Mouse (Mus musculus) lung, embryonic 15.5 days (tissue): Measurements from ENCODE around the gene Synm. TPM values are rescaled to one million over a fixed set of nuclear protein-coding genes. Genes with fewer than 3 reads are reported as not detected.
A peak's percentile ranks its signal among the peaks of the same experiment; 100 is the strongest.

ENCODE experiments used
- ATAC-seq: fragments of 200-750 bp; cut with Nextera tagmentation; 2 replicates; pipeline ENCODE4 v1.8.0; 2017; ENCODE audit warnings: moderate number of reproducible peaks, borderline replicate concordance; ENCODE audit not compliant: low FRiP score, low TSS enrichment; ENCODE audit errors: extremely low read depth
- H3K27ac ChIP-seq: fragments of 300-500 bp; sonication (generic); 2 replicates; pipeline ENCODE4 v1.5.1; 2015; ENCODE audit warnings: moderate library complexity, mild to moderate bottlenecking, inconsistent platforms
- H3K27me3 ChIP-seq: fragments of 300-500 bp; sonication (generic); 2 replicates; pipeline ENCODE4 v1.6.1; 2015; ENCODE audit warnings: inconsistent platforms
- H3K36me3 ChIP-seq: fragments of 300-500 bp; sonication (generic); 2 replicates; pipeline ENCODE4 v1.6.1; 2015; ENCODE audit warnings: inconsistent platforms
- H3K4me1 ChIP-seq: fragments of 300-500 bp; sonication (generic); 2 replicates; pipeline ENCODE4 v1.6.1; 2015; ENCODE audit warnings: inconsistent platforms
- H3K4me2 ChIP-seq: fragments of 300-500 bp; sonication (generic); 2 replicates; pipeline ENCODE4 v1.6.1; 2015; ENCODE audit warnings: inconsistent platforms, mild to moderate bottlenecking, moderate library complexity
- H3K4me3 ChIP-seq: fragments of 300-500 bp; sonication (generic); 2 replicates; pipeline ENCODE4 v1.5.1; 2015; ENCODE audit warnings: mild to moderate bottlenecking, inconsistent platforms
- H3K9ac ChIP-seq: fragments of 300-500 bp; sonication (generic); 2 replicates; pipeline ENCODE4 v1.6.1; 2015; ENCODE audit warnings: inconsistent platforms
- H3K9me3 ChIP-seq: fragments of 300-500 bp; sonication (generic); 2 replicates; pipeline ENCODE4 v1.6.1; 2016; ENCODE audit warnings: inconsistent platforms
- WGBS: fragments of 180-500 bp; shearing (Covaris S2); methylation state at CpG from one replicate; pipeline ENCODE4 v1.1.7; 2015; 5-methylcytosine and 5-hydroxymethylcytosine counted together
- polyA plus RNA-seq: library from polyadenylated mRNA; unstranded; fragments of >200 nt; fragmentation: Nextera tagmentation; extraction: Ambion mirVana; gene quantifications from 2 replicates; pipeline ENCODE4 v1.2.1, GENCODE M21; 2015

The Synm gene
- polyA plus RNA-seq, 1 experiment from 2014 or later = 12.7 TPM

DNA sequence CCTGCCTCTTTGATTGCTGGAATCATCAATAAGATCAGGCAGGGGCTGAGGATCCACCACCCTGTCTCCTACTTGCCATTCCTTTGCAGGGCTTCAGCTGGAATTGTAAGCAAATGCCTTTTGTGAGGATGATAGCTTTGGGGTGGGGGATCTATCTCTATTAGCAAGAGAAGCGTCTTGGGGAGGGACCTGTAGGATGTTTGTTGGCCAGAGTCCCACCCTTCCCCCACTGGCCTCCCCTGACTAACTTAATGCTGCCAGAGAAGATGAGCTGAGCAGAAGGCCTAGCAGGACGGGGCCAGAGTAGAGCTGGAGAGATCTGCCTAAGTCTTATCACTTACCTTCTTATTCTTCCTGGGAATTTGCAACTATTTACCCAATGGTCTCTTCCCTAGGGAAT is 37.4 kb downstream of the Synm start:
- 40% methylated on average over 2 of the region's 2 CpGs for WGBS
- H3K9me3 ChIP-seq = no peaks in the 10 kb centered on the region
- H3K27ac ChIP-seq = no peak overlapping the region
- H3K36me3 ChIP-seq = peaks cover 11% of the 10 kb centered on the region; the same call in 1 of the 2 replicates
- no peak for ATAC-seq
- no peak overlapping the region for H3K4me2 ChIP-seq
- no peak overlapping the region for H3K4me3 ChIP-seq
- no peak overlapping the region for H3K9ac ChIP-seq
- no peaks in the 10 kb centered on the region for H3K27me3 ChIP-seq
- peaks cover 22% of the 10 kb centered on the region for H3K4me1 ChIP-seq

GRCm38 (mm10) chr7:67718804-67719203 is 40.7 kb downstream of the Synm start:
- Histone ChIP-seq H3K36me3 (no peaks in the 10 kb centered on the region), H3K27ac (0 out of 2 replicates have a peak overlapping the region, but pooled peaks have one; percentile 2), H3K4me3 (no peak overlapping the region), H3K9me3 (no peaks in the 10 kb centered on the region), H3K4me2 (no peak overlapping the region), H3K27me3 (no peaks in the 10 kb centered on the region), H3K4me1 (peaks cover 53% of the 10 kb centered on the region), H3K9ac (no peak overlapping the region)
- ATAC-seq = peak; percentile 40; the same call in 1 of the 2 replicates
- 34% methylated on average over 8 of the region's 8 CpGs for WGBS

- WGBS = 70% methylated on average over 3 of the region's 3 CpGs
- peaks cover 6% of the 10 kb centered on the region; the same call in 1 of the 2 replicates for H3K36me3 ChIP-seq
- no peak overlapping the region for H3K27ac ChIP-seq
- no peak for ATAC-seq
- no peak overlapping the region for H3K4me2 ChIP-seq
- H3K9ac ChIP-seq = no peak overlapping the region
- H3K4me3 ChIP-seq = no peak overlapping the region
- no peaks in the 10 kb centered on the region for H3K27me3 ChIP-seq
- H3K4me1 ChIP-seq = peaks cover 53% of the 10 kb centered on the region
- H3K9me3 ChIP-seq = no peaks in the 10 kb centered on the region
Measured at GRCm38 (mm10) chr7:67717520-67717919, 42.0 kb downstream of the Synm start.

DNA sequence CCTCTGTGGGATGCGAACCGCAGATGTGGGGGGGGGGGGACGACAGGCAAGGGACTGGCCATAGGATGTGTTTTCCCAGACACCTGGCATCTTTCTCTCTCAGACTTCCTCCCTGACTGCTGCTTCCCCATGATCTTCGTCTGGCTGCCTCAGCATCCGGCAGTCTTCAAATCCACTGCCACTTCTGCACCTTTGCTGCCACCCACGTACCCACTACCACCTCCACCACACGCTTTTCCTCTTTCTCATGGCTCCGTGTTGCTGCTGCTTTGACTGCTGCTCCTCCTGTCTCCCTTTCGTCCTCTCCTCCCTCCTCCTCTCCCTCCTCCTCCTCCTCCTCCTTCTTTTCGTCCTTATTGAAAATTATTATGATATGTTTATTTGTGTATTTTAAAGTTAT is 42.6 kb downstream of the Synm start:
- Histone ChIP-seq H3K9ac (no peak overlapping the region), H3K27ac (peak overlapping the region; percentile 50), H3K27me3 (no peaks in the 10 kb centered on the region), H3K4me1 (peaks cover 53% of the 10 kb centered on the region), H3K4me2 (no peak overlapping the region), H3K9me3 (no peaks in the 10 kb centered on the region), H3K36me3 (peaks cover 10% of the 10 kb centered on the region; the same call in 1 of the 2 replicates), H3K4me3 (no peak overlapping the region)
- ATAC-seq = no peak
- WGBS = 47% methylated on average over 10 of the region's 10 CpGs

DNA sequence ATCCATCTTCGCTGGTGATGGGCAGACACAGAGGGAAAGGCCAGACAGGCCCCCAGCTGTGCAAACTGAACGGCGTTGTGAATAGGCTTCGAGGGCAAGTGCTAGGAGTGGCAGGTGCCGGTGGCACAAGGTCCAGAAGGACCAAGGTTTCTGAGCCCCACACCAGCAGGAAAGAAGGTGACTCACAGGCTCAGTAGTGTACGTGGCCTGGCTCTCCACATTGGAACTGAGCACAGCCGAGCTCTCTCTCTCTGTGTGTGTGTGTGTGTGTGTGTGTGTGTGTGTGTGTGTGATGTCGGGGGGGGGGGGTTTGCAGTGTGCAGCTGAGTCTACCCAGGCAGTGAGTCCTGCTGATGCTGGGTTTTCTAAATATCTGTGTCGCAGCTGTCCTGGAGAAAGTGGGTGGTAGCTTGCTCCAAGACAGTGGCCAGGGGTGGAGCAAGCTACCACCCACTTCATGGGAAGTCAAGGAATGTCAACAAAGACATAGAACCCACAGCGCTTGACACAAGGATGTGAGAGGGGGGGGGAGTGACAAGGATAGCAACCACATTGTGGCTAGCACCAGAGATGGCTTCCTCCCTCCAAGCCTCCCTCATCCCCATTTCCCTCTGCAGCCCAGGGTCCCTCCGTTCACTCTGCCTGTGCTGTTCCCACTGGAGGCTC is 43.2 kb downstream of the Synm start:
- H3K27me3 ChIP-seq = no peaks in the 10 kb centered on the region
- H3K4me2 ChIP-seq = no peak overlapping the region
- peaks cover 53% of the 10 kb centered on the region for H3K4me1 ChIP-seq
- H3K4me3 ChIP-seq = no peak overlapping the region
- no peaks in the 10 kb centered on the region for H3K9me3 ChIP-seq
- H3K36me3 ChIP-seq = peaks cover 14% of the 10 kb centered on the region; the same call in 1 of the 2 replicates
- H3K27ac ChIP-seq = peak overlapping the region; percentile 54
- 34% methylated on average over 11 of the region's 11 CpGs for WGBS
- H3K9ac ChIP-seq = no peak overlapping the region
- ATAC-seq = peak; percentile 86

GRCm38 (mm10) chr7:67715176-67715575 is 44.4 kb downstream of the Synm start:
- Histone ChIP-seq H3K27me3 (no peaks in the 10 kb centered on the region), H3K27ac (no peak overlapping the region), H3K9ac (no peak overlapping the region), H3K9me3 (no peaks in the 10 kb centered on the region), H3K4me3 (no peak overlapping the region), H3K4me2 (no peak overlapping the region), H3K4me1 (peaks cover 57% of the 10 kb centered on the region), H3K36me3 (peaks cover 19% of the 10 kb centered on the region; the same call in 1 of the 2 replicates)
- 71% methylated on average over 7 of the region's 7 CpGs for WGBS
- no peak for ATAC-seq

DNA sequence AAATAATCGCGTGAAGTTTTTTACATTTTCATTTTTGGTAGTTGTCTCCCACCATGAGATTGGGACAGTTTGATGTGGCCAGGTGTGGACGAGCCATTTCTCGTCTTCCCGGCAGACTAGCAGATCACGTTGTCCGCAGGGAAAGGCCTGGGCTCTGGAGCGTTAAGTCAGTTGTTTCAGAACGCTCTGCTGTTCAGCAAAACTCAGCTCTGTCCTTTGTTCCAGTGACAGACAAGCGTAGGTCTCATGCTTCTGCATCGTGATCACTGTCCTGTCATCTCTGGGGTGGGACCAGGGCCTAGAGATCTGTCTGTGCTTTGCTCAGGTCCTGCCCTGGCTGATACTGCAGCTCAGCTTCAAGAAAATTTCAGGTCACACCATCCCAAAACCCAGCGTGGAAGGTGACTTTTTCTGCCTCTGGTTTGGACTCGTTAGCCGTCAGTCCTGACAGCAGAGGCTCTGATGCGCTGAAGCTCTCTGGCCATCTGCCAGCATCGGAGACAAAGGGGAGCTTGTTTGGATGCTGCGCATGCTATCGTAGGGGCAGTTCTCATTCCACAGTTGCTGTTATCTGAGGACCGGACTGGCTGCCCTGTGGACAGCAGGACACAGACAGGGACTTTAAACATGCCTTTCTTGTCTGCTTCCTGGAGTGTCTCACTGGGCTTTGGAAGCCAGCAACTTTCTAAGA is 45.6 kb downstream of the Synm start:
- no peak for ATAC-seq
- no peak overlapping the region for H3K9ac ChIP-seq

DNA sequence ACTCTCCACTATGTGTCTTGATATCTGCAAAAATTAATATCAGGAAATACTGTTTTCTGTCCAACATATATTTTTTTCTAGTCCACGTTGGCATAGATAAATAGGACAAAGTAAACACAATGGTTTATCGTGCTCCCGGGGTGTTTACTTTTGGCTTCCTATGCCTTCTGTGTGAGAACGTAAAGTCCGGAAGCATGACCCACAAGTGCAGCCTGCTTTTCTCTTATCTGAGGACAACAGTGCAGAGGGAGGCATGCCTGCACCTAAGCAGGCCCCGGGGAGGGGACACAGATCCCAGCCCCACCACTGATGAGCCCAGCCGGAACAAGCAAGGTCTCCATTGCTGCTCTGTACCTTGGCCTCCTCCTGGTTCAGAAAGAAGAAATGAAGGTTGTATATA is 49.3 kb downstream of the Synm start:
- peak overlapping the region; percentile 66 for H3K27ac ChIP-seq
- H3K4me1 ChIP-seq = peaks cover 28% of the 10 kb centered on the region
- no peaks in the 10 kb centered on the region for H3K9me3 ChIP-seq
- WGBS = 23% methylated on average over 7 of the region's 7 CpGs
- H3K4me2 ChIP-seq = no peak overlapping the region
- H3K9ac ChIP-seq = no peak overlapping the region
- peak; percentile 46; the same call in 1 of the 2 replicates for ATAC-seq
- H3K36me3 ChIP-seq = peaks cover 25% of the 10 kb centered on the region
- H3K4me3 ChIP-seq = no peak overlapping the region
- H3K27me3 ChIP-seq = no peaks in the 10 kb centered on the region

More for the DNA sequence above, 45.6 kb downstream of the Synm start:
- H3K9me3 ChIP-seq = no peaks in the 10 kb centered on the region
- H3K4me2 ChIP-seq = no peak overlapping the region
- WGBS = 55% methylated on average over 19 of the region's 19 CpGs
- peaks cover 25% of the 10 kb centered on the region for H3K36me3 ChIP-seq
- H3K4me3 ChIP-seq = no peak overlapping the region
- peak overlapping the region; percentile 7; the same call in 1 of the 2 replicates for H3K27ac ChIP-seq
- peaks cover 63% of the 10 kb centered on the region for H3K4me1 ChIP-seq
- no peaks in the 10 kb centered on the region for H3K27me3 ChIP-seq

DNA sequence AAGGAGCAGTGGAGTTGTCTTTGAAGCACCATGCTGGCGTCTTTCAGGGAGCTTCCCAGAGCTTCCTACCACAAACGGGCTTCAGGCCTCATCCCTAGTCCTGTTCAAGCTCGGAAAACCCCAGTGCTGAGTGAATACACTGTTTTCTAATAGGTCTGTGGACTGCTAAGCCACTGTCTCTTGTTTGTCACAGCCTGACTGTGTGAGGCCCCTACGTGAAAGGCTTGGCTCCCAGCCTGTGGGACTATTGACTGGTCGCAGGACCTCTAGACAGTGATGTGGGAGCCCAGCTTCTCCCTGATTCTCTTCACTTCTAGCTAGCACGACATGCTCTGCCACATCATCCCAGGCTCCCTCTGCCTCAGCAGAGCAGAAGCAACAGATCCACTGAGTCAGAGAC is 51.4 kb downstream of the Synm start:
- peaks cover 25% of the 10 kb centered on the region for H3K36me3 ChIP-seq

DNA sequence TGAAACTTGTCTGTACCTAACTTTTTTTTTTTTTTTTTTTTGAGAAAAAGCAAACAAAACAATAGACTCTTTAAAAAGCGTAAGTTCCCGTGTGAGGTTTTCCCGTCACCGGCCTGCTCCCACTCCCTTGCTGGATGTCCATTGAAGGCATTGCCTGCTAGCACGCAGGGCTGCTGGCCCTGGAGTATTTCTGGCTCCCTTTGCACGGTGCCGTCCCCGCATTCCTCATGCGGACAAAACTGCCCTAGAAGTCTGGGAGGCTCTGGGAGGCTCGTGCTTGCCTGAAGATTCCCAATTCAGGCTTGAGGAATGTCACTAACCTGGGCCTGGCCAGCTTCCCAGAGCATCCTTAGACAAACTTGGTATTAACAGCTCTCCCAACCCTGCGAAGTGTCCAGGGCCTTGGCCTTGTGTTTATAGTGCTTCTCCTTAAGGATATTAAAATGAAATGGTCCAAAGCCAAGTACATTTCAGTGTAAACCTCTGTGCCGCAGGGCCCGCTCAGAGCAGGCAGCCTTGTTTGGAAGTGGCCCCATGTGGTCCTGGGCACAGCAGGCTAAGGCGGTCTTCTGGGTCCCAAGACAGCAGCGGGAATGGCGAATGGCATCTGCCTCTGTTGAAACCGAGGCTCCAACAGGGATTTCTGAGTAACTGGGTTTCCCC is 58.2 kb downstream of the Synm start:
- ATAC-seq = no peak
- Histone ChIP-seq H3K36me3 (peaks cover 8% of the 10 kb centered on the region; the same call in 1 of the 2 replicates), H3K27me3 (no peaks in the 10 kb centered on the region), H3K4me3 (no peak overlapping the region), H3K9ac (no peak overlapping the region), H3K27ac (peak overlapping the region; percentile 37; the same call in 1 of the 2 replicates), H3K4me2 (no peak overlapping the region), H3K9me3 (no peaks in the 10 kb centered on the region), H3K4me1 (peaks cover 12% of the 10 kb centered on the region; the same call in 1 of the 2 replicates)
- 60% methylated on average over 17 of the region's 17 CpGs for WGBS

More for the DNA sequence above, 51.4 kb downstream of the Synm start:
- no peaks in the 10 kb centered on the region for H3K9me3 ChIP-seq
- H3K4me2 ChIP-seq = no peak overlapping the region
- H3K4me3 ChIP-seq = no peak overlapping the region
- H3K27ac ChIP-seq = no peak overlapping the region
- H3K27me3 ChIP-seq = no peaks in the 10 kb centered on the region
- ATAC-seq = no peak
- 63% methylated on average over 6 of the region's 6 CpGs for WGBS
- H3K4me1 ChIP-seq = peaks cover 15% of the 10 kb centered on the region
- H3K9ac ChIP-seq = no peak overlapping the region

DNA sequence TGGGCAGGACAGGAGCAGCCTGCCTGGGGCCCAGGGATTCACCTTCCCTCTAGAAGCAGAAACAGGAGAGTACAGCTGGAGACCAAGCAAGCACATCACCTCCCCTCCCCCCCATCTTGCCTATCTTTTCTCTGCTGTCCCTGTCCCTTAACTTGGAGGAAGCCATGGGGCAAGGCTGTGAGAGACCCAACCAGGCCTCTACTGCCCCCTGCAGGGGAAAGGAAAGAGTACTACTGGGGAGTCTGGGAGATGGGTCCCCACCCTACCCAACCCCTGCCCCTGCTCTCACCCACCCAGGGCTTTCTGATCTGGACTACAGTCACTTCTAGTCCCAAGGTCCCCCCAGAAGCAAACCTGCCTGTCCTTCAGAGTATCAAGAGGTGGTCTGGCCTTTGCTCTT is 58.7 kb downstream of the Synm start:
- ATAC-seq = no peak
- no peaks in the 10 kb centered on the region for H3K9me3 ChIP-seq
- H3K9ac ChIP-seq = no peak overlapping the region
- no peaks in the 10 kb centered on the region for H3K27me3 ChIP-seq
- H3K36me3 ChIP-seq = peaks cover 8% of the 10 kb centered on the region; the same call in 1 of the 2 replicates
- H3K27ac ChIP-seq = peak overlapping the region; percentile 37; the same call in 1 of the 2 replicates
- H3K4me2 ChIP-seq = no peak overlapping the region
- H3K4me3 ChIP-seq = no peak overlapping the region
- peaks cover 12% of the 10 kb centered on the region; the same call in 1 of the 2 replicates for H3K4me1 ChIP-seq
